Mouse (Mus musculus): ENCODE data around the gene Zfand3.

GRCm38 (mm10) chr17:30116226-30116625, 111.7 kb downstream of the Zfand3 start:
- no peak for TF ChIP-seq POLR2A (IDR thresholded peaks at IDR 0.05; ENCODE audit: low read depth, low read length)
- no peak for TF ChIP-seq CTCF (IDR thresholded peaks at IDR 0.05; ENCODE audit: extremely low read depth, insufficient read length, insufficient replicate concordance, low read depth, low read length)

Data from small intestine, adult 2 months (tissue).